Comparison of ENCODE assay signal across 8 mouse cellular contexts in genomic region chr3:51408561-51409183, GRCm38 (mm10). TPM values are rescaled to one million over a fixed set of nuclear protein-coding genes. Genes with fewer than 3 reads are reported as not detected.
DNase-seq lines count a peak whose midpoint lies in the region; ATAC-seq lines count a peak whose summit lies in the region.

Ndufc1 (minus strand) TSS chr3:51408988.

- peaks cover 24% of the 10 kb centered on the region for H3K4me1 ChIP-seq in heart, embryonic 13.5 days
- H3K4me1 ChIP-seq in liver, embryonic 12.5 days, result peaks cover 35% of the 10 kb centered on the region
- H3K4me1 ChIP-seq in stomach, embryonic 15.5 days, result peaks cover 5% of the 10 kb centered on the region

- under 1% methylated on average over 40 of the region's 40 CpGs for WGBS in heart, embryonic 13.5 days
- WGBS in liver, embryonic 12.5 days (ENCODE audit: insufficient replicate concordance), result under 1% methylated on average over 40 of the region's 40 CpGs
- under 1% methylated on average over 40 of the region's 40 CpGs for WGBS in stomach, embryonic 15.5 days

- no peaks in the 10 kb centered on the region for H3K27me3 ChIP-seq in heart, embryonic 13.5 days (replicated peaks)
- H3K27me3 ChIP-seq in liver, embryonic 12.5 days (replicated peaks), result no peaks in the 10 kb centered on the region
- H3K27me3 ChIP-seq in stomach, embryonic 15.5 days (replicated peaks), result no peaks in the 10 kb centered on the region

- H3K27ac ChIP-seq in heart, embryonic 13.5 days (replicated peaks), result peak within 1 kb of the TSS; percentile 99
- peak within 1 kb of the TSS; percentile 87 for H3K27ac ChIP-seq in liver, embryonic 12.5 days
- H3K27ac ChIP-seq in stomach, embryonic 15.5 days, result peak within 1 kb of the TSS; percentile 95

- ATAC-seq in erythroid progenitor cell, adult 5-6 weeks (replicated peaks; ENCODE audit: low FRiP score, poor library complexity, severe bottlenecking), result peak; percentile 98
- peak; percentile 88 for ATAC-seq in heart, embryonic 13.5 days (ENCODE audit: extremely low read depth, insufficient number of reproducible peaks, low FRiP score, low TSS enrichment)
- ATAC-seq in liver, embryonic 12.5 days, result peak; percentile 84
- ATAC-seq in stomach, embryonic 15.5 days (ENCODE audit: insufficient read depth, low FRiP score, low read depth), result peak; percentile 90

- peak within 1 kb of the TSS; percentile 98 for H3K9ac ChIP-seq in heart, embryonic 13.5 days
- peak within 1 kb of the TSS; percentile 89 for H3K9ac ChIP-seq in liver, embryonic 12.5 days
- peak within 1 kb of the TSS; percentile 86 for H3K9ac ChIP-seq in stomach, embryonic 15.5 days

- peaks cover 31% of the 10 kb centered on the region for H3K36me3 ChIP-seq in heart, embryonic 13.5 days
- H3K36me3 ChIP-seq in liver, embryonic 12.5 days, result peaks cover 31% of the 10 kb centered on the region
- H3K36me3 ChIP-seq in stomach, embryonic 15.5 days, result no peaks in the 10 kb centered on the region; the same call in none of the 2 replicates

- no peaks in the 10 kb centered on the region for H3K9me3 ChIP-seq in heart, embryonic 13.5 days
- H3K9me3 ChIP-seq in liver, embryonic 12.5 days (replicated peaks), result no peaks in the 10 kb centered on the region
- no peaks in the 10 kb centered on the region for H3K9me3 ChIP-seq in stomach, embryonic 15.5 days

- DNase-seq in CD4-positive helper T cell, adult 2 months (ENCODE audit: low read depth, low spot score), result peak; percentile 93
- DNase-seq in brain, embryonic 18.5 days (ENCODE audit: low read depth, low spot score), result peak; percentile 76
- peak; percentile 99 for DNase-seq in kidney, postnatal 10 days
- DNase-seq in natural killer cell, adult 2 months (ENCODE audit: low spot score in 2 of 2), result peak; percentile 95 to 97

- peak within 1 kb of the TSS; percentile 94 for H3K4me3 ChIP-seq in heart, embryonic 13.5 days
- peak within 1 kb of the TSS; percentile 87 for H3K4me3 ChIP-seq in liver, embryonic 12.5 days
- peak within 1 kb of the TSS; percentile 81 for H3K4me3 ChIP-seq in stomach, embryonic 15.5 days (replicated peaks)

- peak within 1 kb of the TSS; percentile 82 for H3K4me2 ChIP-seq in heart, embryonic 13.5 days
- peak within 1 kb of the TSS; percentile 83 for H3K4me2 ChIP-seq in liver, embryonic 12.5 days
- H3K4me2 ChIP-seq in stomach, embryonic 15.5 days, result peak within 1 kb of the TSS; percentile 75

RNA-seq across cellular contexts. Expression of gene Ndufc1, which starts in this region (rescaled TPM):
- 34.2 and 67.1 TPM in 2 replicates for total RNA-seq in erythroid progenitor cell, adult 5-6 weeks (2015; ENCODE audit: low replicate concordance)
- total RNA-seq in erythroid progenitor cell, adult 5-6 weeks (2017; ENCODE audit: low replicate concordance), result 9.3 and 17.5 TPM in 2 replicates
- 1,322 and 1,484 TPM in 2 replicates for polyA plus RNA-seq in heart, embryonic 13.5 days (2015; fragmentation: Nextera tagmentation; extraction: Ambion mirVana)
- polyA plus RNA-seq in liver, embryonic 12.5 days (2016; fragmentation: Nextera tagmentation; extraction: Ambion mirVana), result 539 and 560 TPM in 2 replicates
- polyA plus RNA-seq in stomach, embryonic 15.5 days (2015; fragmentation: Nextera tagmentation; extraction: Ambion mirVana), result 709 and 792 TPM in 2 replicates

Comparison
In these comparisons a context has a peak if more than half of its experiments do, and no peak if none do; other contexts are left out.
1. Peak in every context shown above with its lines: DNase-seq, ATAC-seq, H3K4me3 ChIP-seq and H3K27ac ChIP-seq.